Mouse (Mus musculus) heart, postnatal 25 days (tissue): ENCODE measurements around the gene Il33. TPM values are rescaled to one million over a fixed set of nuclear protein-coding genes. Genes with fewer than 3 reads are reported as not detected.

Source experiments
- DNase-seq: peaks from one replicate; pipeline ENCODE4 v3.0.0; 2022; ENCODE audit warnings: low spot score
- intact Hi-C: fragments of 180-260 bp; cut with DNase I; formaldehyde crosslinking; loops from one replicate; pipeline ENCODE4 v1.15.1; 2025
- total RNA-seq, 2 experiments: library from RNA; stranded (reverse); gene quantifications; 2 replicates each; pipeline ENCODE4 v1.2.3; 2021

The Il33 gene
- 1 to 10 TPM; 3.9 to 6.1 TPM for total RNA-seq

DNA sequence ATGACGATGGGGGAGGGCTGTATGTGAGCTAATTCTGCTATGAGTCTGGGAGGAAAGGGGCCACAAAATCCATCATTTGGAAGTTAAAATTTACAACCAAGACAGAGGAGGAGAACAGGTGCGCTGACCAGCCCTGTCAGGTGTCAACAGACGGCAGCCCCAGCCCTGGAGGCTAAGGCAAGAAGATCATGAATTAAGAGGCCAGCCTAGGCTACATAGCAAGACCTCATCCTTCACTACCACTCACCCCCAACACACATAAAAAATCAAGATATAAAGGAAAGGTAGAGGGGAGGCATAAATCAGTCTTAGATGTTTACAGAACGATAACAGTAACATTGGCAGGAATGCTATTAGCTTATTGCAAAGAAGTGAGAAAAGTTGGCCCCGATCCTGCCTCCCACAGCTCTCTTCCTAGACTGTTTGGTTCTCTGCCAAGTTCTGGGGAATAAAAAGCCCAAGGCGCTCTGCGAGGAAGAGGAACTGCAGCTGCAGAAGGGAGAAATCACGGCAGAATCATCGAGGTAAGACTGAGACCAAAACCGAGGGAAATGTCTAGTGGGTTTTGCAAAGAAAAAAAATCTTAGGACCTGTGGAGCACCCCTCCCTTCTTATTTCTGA lies at the start of gene Il33:
Gene Il33, plus strand, starts transcription at position 477 of the 621 bp plus-strand sequence.
- intact Hi-C loops: no loop called here
- peak; percentile 38 for DNase-seq

DNA sequence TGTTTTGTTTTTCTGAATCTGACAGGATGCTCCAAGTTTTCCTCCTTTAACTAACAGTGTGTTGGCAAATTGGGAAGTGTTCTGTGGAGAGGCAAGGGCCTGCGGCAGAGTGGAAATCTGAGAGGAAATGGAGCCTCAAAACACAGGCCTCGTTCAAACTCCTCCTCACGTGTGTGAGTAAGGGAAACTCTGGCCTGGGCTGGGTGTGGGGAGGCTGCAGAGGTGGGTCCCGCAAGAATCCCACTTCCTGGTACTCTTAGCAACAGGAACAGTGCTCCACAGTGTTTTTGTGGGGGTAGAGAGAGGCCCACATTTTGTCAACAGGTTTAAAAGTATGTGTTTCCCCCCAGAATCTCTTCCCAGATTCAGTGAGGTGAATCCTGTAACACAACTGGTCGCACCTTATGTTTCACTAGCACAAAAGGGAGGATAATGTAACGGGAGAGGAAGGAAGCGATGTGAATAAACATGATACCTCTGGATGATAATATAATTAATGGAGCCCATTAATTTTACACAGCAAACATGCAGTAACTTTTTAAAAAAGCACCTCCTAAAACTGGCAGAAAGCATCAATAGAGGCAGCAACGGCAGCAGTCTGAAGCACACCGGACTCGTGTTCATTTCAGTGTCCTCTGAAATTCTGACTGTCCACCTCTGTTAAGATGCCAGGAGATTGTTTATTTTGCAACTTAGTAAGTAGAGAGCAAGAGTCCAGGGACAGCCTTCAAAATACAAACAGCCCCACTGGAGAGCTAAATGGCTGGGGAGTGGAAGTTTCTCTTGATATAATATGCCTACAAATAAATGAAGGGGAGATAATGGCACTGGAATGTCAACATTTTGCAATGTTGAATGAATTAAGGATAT lies 47.3 kb upstream of the Il33 start:
- intact Hi-C loops: no loop called here
- no peak for DNase-seq

DNA sequence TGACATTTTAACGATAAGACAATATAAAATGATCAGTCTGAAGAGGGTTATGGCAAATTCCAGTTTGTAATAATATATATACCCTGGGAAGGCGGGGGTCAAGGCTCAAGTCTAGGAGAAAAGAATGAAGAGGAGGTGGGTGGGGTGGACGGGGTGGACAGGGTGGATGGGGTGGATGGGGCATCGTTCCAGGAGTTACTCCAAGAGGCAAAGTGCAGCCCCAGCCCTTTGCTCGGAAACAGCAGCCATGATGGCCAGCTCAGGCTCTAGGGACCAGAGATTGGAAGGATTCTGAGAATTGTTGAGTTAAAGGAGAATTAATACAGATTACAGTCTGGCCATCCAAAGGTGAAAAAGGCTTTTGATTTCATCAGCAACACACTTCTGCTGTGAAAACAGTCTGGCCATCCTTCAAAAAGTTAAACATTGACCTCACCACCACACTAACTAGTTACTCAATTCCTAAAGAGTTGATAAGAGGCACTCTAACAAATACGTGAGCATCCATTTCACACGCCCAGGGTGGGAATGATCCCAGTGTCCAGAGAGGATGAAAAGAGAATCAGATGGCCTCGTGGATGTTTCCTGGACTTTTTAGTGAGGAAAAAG lies 45.9 kb upstream of the Il33 start:
- intact Hi-C loops: no loop called here
- DNase-seq: no peak

DNA sequence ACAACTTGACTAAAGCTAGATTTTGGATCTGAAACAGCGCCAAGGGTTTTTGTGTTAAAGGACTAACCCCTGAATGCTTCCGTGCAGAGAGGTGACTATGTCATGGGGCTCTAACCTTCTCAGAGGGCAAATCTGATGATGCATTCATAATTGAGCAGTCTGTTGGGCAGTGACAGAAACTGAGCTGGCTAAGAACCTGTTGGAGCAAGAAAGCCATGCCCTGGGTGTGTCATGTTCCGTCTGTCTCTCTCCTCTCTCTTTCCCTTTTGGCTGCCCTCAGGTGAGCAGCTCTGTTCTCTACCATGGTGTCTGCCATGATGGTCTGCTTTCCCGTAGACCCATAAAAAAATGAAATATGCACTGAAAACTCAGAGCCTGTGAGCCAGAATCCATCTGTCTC lies 44.0 kb upstream of the Il33 start:
- no peak for DNase-seq
- intact Hi-C loops: no loop called here

DNA sequence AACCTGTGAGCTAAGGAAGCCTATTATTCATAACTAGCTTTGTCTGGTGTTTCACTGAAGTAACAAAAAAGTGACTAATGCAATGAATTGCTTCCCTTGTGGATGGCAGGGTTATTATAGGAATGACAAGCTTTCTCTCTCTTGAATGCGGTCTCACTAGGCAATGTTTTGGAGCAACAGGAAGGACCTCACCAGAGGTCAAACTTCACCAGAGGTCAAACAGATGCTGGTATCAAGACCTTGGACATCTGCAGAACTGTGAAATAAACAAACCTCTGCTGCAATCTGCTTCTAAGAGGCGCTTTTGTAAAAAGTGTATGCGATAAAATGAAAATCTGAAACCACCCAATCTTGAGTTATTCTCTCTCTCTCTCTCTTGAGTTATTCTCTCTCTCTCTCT lies 42.2 kb upstream of the Il33 start:
- intact Hi-C loops: no loop called here
- DNase-seq: no peak

DNA sequence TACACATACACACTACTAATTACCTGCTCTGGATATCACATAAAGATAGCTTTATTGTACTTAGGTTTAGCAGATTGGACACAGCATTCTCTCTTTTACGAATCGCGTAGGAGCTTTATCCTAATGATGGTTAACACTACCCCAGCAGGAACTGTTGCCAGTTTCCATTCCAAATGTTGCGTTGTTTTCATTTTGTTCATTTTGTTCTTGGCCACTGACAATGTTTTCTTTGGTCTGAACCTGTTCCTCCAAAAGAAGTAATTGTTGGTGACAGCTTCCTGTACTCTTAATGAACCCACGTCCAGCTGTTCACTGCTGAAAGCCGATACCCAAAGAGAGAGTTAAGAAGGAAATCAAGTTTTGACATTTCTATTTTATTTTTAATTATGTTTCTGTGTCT lies 39.4 kb upstream of the Il33 start:
- intact Hi-C loops: no loop called here
- peak; percentile 17 for DNase-seq

DNA sequence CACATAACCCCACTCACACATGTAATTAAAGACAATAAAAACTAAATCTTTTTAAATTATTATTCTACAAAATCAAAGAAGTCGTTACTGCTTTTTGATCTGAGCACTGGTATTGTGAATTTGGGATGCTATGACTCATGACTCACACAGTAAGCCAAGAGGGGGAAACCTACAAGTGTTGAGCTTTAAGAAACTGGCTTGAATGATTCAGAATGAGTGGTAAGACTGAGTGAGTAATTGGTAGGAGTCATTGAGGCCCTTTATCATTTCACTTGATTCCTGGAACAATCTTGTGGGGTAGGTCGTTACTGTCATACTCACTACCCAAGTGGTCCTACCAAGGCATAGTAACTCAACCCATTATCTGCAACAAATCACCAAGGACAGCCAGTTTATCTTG lies 37.4 kb upstream of the Il33 start:
- no peak for DNase-seq
- intact Hi-C loops: no loop called here

DNA sequence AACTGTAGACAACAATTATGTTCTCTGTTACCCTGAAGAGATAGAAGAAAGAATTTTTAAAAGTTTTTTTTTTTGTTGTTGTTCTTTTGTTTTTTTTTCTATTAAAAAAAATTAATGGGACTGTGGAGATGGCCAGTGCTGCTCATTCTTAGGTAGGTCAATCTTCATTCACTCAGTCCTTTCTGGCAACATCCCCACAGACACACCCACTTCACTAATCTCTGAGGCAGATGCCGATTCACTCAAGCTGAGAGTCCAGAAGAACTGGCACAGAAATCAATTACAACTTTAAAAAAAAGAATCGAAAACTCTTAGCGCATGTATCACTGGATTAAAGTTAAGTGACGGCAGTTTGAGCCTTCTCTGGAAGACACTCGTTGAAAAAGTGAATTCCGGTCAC lies 36.0 kb upstream of the Il33 start:
- DNase-seq: no peak
- intact Hi-C loops: no loop called here

DNA sequence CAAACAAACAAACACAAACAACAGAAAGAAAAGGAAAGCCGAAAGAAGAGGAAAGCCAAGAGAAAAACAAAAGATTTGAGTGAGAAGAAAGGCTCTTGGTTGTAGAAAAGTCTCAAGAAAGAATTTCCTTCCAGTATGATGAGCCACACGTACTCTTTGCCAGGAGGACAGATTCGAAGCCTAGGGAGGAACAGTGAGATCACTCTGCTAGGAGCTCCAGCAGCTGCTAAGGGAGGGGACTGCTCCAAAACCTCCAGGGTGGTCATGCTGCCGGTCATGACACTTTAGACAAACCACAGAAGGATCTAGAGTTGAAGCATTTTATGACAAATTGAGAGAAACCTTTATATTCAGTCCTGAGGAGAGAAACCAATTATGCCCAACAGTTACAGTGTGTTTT lies 32.9 kb upstream of the Il33 start:
- peak; percentile 26 for DNase-seq
- intact Hi-C loops: no loop called here

DNA sequence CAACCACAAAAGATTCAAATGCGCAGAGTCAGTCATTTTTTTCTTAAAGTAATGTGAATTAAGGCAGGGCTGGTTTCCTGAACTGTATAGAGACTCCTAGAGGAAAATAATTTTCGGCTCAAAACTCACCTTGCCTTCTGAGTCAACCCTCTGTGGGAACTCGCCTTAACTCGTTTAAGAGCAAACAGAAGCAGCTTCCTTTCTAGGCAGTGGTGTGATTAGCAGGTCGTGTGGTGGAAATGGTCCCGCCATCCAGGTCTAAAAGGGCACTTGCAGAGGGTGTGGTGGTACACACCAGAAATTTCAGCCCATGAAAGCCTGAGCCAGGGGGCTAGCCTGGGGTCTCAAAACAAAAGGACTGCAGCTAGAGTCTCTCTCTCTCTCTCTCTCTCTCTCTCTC lies 32.1 kb upstream of the Il33 start:
- DNase-seq: no peak
- intact Hi-C loops: no loop called here

DNA sequence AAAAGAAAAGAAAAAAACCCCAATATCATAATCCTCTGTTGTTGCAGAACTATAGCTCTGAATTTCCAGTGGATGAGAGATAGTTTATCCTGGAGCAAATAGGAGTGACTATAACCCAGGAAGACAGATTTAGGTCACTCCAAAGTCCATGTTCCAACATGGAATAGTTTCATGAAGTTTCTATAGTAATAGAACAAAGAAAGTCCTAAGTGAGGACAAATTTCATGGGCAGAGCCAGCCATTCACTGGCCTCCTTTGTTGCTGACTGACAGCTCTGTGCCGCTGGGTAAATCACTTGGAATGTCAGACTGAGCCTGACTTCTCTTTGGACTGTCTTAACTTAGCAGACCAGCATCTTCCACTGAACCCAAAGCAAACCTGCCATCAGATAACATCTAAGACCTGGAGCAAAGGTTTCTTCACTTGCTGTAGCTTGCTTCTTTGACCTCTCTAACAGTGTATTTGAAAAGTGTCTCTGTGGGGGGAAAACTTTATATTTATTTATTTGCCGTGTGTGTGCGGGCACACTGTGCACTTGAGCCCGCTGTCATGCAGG lies 31.1 kb upstream of the Il33 start:
- no peak for DNase-seq
- intact Hi-C loops: no loop called here

DNA sequence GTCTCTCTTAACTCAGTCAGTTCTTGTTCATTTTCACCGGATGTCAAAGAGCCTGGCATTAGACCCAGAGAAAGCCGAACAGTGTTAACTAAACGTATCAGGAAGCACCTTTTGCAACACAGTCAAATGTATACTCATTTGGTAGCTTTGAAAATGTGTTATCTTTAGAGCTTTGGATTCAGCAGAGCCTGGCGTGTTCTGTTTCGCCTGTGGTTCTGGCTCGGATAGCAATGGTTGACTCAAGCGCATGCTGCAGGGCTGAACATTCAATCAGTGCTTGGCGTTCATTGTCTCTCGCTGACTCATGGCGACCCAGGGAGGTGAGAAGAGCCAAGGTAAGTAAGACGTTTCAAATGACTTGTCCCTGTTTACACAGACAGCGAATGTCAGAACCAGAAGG lies 30.5 kb upstream of the Il33 start:
- DNase-seq: no peak
- intact Hi-C loops: no loop called here

DNA sequence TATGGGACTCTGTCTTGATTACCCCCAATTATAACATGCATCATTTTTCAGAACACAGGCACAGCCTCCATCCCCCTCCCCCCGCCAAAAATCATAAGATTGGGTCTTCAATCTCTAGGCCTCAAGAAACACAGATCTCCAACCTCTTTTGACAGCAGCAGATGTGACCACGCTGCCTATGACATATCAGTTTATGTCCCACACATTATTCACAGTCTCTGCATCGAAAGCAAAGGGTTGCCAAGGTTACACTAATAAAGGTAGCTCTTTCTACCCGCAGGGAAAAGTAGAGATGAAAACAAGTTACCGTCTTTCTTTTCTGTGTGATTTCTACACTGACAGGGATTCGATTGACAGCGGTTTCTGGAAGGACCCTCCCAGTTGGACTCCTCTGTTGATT lies 29.9 kb upstream of the Il33 start:
- intact Hi-C loops: no loop called here
- no peak for DNase-seq

DNA sequence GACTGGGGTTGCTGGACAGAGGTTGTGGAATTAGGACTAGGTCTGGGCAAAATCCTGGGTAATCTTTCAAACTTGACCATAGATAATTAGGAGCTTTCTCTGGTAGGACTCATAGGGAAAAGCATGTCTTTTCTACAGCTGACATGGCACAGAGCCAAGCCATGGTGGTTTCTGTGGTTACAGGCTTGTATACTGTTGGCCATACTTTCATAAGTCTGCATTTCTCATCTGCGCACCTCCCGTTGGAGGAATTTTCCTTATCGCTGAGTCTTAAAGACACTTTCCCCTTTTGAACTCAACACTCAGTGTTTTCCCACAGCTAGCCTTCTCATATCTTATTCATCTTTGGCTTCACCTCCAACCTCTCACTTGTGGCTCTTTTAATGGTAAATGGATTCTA lies 24.6 kb upstream of the Il33 start:
- no peak for DNase-seq
- intact Hi-C loops: no loop called here

DNA sequence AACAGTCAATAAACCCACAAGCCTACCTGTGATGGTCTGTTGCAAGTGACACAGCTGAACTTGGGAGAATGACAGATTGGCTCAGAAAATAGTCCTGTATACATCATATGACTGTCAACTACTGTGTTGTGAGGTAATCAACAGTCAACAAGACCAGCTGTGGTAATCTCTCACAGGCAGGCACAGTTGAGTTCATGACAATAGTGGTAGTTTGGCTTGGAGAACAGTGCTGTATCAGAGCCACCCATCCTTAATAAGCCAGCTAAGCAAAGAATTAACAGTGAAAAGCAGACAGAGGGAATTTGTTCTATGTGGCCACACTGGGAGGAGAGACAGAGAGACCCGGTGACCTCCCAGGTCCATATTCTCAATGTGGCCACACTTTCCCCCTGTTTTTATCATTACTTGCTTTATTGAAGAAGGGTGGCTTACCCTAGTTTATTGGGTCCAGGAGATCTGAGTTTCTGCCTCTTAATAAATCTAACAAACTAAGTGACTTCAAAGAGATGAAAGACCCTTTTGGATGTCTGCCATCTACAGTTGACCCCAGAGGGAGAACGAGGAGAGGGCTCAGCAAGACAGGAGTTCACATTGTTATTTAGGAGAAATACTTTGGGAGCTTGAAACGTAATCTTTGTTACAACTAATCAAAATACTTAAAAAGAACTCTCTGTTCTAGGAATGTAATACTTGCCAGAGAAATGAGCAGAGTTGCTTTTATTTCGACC lies 22.4 kb upstream of the Il33 start:
- DNase-seq: no peak
- intact Hi-C loops: no loop called here

DNA sequence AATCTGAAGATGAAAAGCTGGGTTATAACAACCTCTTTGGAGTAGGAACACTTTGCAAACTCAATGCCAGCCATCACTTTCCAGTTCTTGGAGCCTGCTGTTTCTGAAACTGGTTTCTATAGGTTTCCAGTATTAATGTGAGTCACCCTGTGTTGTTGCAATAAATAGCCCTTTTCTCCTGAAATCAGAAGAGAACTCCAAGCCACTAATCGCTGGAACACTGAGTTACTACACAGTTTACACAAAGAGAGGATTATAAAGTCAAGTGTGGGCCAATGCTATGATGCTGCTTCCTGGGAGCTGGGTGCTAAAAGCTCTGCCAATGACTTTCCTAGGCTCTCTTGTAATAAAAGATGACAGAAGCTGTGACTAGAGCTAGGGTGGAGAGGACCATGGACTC lies 19.0 kb upstream of the Il33 start:
- DNase-seq: no peak

DNA sequence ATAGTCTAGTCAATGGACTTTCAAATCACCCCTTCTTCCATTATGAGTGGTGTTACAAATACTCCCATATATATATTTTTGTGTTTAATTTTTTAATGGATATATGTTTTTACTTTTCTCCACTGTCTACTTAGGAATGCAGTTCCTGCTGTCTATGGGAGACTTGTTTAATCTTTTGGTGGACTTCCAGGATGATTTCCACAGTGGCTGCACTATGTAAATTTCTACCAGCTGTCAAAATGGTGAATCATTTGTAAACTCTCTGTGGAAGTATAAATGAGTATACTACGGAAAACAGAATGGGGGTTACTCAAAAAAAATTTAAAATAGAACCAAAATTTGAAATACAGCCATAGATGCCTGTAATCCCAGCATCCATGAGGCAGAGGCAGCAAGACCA lies 15.7 kb upstream of the Il33 start:
- intact Hi-C loops: no loop called here
- DNase-seq: no peak

More for the DNA sequence above, 19.0 kb upstream of the Il33 start:
- intact Hi-C loops: no loop called here

DNA sequence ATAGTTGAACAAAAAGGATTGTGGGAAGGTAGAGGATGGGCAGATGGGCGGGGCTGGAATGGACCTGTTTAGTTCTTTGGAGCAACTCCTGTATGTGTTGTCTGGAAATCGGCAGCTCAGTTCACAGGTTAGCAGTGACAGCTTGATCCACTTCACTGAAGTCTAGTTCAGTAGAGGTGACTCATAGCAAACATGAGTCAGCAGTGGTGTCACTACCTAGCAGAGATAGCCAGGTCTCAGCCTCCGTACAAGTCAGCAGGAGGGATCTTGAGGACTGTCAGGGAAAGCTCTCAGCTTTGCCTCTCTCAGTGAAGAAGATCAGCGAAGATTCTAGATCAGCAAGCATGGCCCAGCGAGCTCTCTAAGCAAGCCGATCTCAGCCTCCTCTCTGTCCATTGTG lies 13.0 kb upstream of the Il33 start:
- DNase-seq: no peak

DNA sequence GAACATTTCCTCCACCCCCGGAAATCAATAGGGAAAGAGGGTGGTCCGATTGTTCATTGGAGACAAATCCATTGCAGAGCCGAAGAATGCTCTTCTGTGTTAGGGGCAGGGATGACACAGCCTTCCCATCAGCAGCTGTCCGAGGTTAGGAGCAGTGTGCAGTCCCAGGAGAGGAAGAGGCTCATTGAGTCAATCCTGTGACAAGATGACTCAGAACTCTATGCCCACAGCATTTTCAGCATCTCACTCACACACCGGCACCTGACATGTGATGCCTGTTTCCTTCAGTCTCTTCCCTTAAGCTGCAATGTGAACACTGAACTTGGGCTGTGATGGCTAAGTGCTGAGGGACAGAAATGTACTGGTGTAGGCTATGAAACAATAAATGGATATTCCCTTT lies 7.5 kb upstream of the Il33 start:
- no peak for DNase-seq
- intact Hi-C loops: no loop called here

More for the DNA sequence above, 13.0 kb upstream of the Il33 start:
- intact Hi-C loops: no loop called here

DNA sequence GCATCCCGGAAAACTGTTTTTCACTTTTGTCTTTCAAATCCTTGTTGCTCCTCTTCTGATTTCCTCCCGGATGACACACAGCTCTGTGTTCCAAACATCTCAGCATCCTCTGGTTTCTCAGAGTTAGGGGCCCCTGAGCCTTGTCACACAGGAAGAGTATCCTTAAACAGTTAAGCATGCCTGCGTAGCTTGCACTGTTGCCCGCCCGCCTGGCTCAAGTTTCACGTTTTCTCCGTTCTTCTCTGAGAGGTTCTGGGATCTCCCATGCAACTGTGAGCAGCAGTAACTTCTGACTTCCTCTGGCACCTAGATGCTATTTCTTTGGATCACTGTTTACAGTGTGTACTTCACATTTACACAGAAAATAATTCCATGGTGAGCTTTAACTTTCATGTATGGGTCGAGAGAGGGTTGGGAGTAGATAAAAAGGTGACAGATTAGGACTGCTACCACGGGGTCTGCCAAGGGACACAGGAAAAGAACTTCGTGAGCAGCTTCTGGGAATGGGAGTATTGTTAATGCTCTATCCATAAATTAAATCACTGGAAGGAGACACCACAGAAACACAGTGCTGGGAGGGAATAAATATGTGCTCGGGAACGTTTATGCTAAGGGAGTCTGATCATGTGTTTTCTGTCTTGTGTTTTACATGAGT lies 1.3 kb downstream of the Il33 start:
- intact Hi-C loops: no loop called here
- no peak for DNase-seq
